ENCODE assay signal across 10 mouse cellular contexts in genomic region chr9:92597776-92598175, GRCm38 (mm10). TPM values are rescaled to one million over a fixed set of nuclear protein-coding genes. Genes with fewer than 3 reads are reported as not detected.
DNase-seq lines count a peak whose midpoint lies in the region; ATAC-seq and TF ChIP-seq lines count a peak whose summit lies in the region.
"Had no signal": no experiment of that assay in that cellular context is flagged by ENCODE, and none has a peak within 500 bp of the region (broad histone marks: within the 10 kb centered on the region; RNA-seq: fewer than 3 reads in every experiment).

No protein-coding gene starts in this region.

- peak; percentile 67 to 86 for DNase-seq in adrenal gland, adult (ENCODE audit: inconsistent age in 2 of 2, low spot score in 1 of 2)
- DNase-seq in adrenal gland, postnatal 4 days (ENCODE audit: low spot score in 2 of 2) = no peak
- peak; percentile 40 for DNase-seq in lung, postnatal 0 days (ENCODE audit: low spot score)
- DNase-seq in lung, adult 2 months = no peak
- DNase-seq in skeletal muscle tissue, adult 2 months (ENCODE audit: low read depth, low spot score) = peak; percentile 54
- no peak for DNase-seq in left cerebral cortex, adult 18-20 months (ENCODE audit: low spot score in 2 of 2)
- DNase-seq in natural killer cell, adult 2 months (ENCODE audit: low spot score in 2 of 2) = no peak

- H3K4me3 ChIP-seq in lung, postnatal 0 days (ENCODE audit: low read depth, low read length) = no peak overlapping the region
- no peak overlapping the region for H3K4me3 ChIP-seq in lung, adult 2 months (replicated peaks; ENCODE audit: extremely low read depth, low read depth, low read length)
- no peak overlapping the region for H3K4me3 ChIP-seq in kidney, embryonic 15.5 days (replicated peaks)
- H3K4me3 ChIP-seq: liver, embryonic 12.5 days; midbrain, embryonic 15.5 days had no signal

- 51% methylated on average over 11 of the region's 11 CpGs for WGBS in lung, postnatal 0 days
- 65% methylated on average over 11 of the region's 11 CpGs for WGBS in lung, adult 2 months
- WGBS in kidney, embryonic 15.5 days = 18% methylated on average over 11 of the region's 11 CpGs

- H3K9ac ChIP-seq in lung, postnatal 0 days (replicated peaks; ENCODE audit: low read depth) = no peak overlapping the region
- no peak overlapping the region for H3K9ac ChIP-seq in kidney, embryonic 15.5 days
- H3K9ac ChIP-seq: liver, embryonic 12.5 days; midbrain, embryonic 15.5 days had no signal

- no peak for TF ChIP-seq POLR2A in lung, adult 2 months (IDR thresholded peaks at IDR 0.05; ENCODE audit: borderline replicate concordance, extremely low read depth, low read depth, low read length)

- H3K4me1 ChIP-seq in lung, postnatal 0 days (ENCODE audit: insufficient read depth, low read depth, low read length) = no peaks in the 10 kb centered on the region
- H3K4me1 ChIP-seq in lung, adult 2 months (ENCODE audit: control insufficient read depth, insufficient read depth, low read length) = no peaks in the 10 kb centered on the region
- no peaks in the 10 kb centered on the region for H3K4me1 ChIP-seq in kidney, embryonic 15.5 days
- H3K4me1 ChIP-seq: liver, embryonic 12.5 days; midbrain, embryonic 15.5 days had no signal

- H3K36me3 ChIP-seq in lung, postnatal 0 days (ENCODE audit: insufficient read depth, low read length) = no peaks in the 10 kb centered on the region
- H3K36me3 ChIP-seq in kidney, embryonic 15.5 days = peaks cover 29% of the 10 kb centered on the region
- H3K36me3 ChIP-seq: midbrain, embryonic 15.5 days had no signal

- no peak for TF ChIP-seq CTCF in lung, postnatal 0 days (IDR thresholded peaks at IDR 0.05)
- no peak for TF ChIP-seq CTCF in lung, adult 2 months (IDR thresholded peaks at IDR 0.05; ENCODE audit: insufficient read depth, low read length)

- H3K9me3 ChIP-seq in lung, postnatal 0 days (ENCODE audit: low read length) = no peaks in the 10 kb centered on the region
- H3K9me3 ChIP-seq in kidney, embryonic 15.5 days (replicated peaks) = no peaks in the 10 kb centered on the region
- H3K9me3 ChIP-seq: liver, embryonic 12.5 days; midbrain, embryonic 15.5 days had no signal

- H3K27ac ChIP-seq in lung, postnatal 0 days (ENCODE audit: low read length) = no peak overlapping the region
- H3K27ac ChIP-seq in kidney, embryonic 15.5 days = no peak overlapping the region
- H3K27ac ChIP-seq: liver, embryonic 12.5 days; midbrain, embryonic 15.5 days had no signal

- H3K4me2 ChIP-seq in lung, postnatal 0 days (replicated peaks; ENCODE audit: low read depth, low read length) = no peak overlapping the region
- no peak overlapping the region for H3K4me2 ChIP-seq in kidney, embryonic 15.5 days
- H3K4me2 ChIP-seq: liver, embryonic 12.5 days; midbrain, embryonic 15.5 days had no signal

- peak; percentile 50; the same call in 1 of the 2 replicates for ATAC-seq in lung, postnatal 0 days
- ATAC-seq in kidney, embryonic 15.5 days (replicated peaks; ENCODE audit: low FRiP score) = peak; percentile 62; the same call in 1 of the 2 replicates
- ATAC-seq: liver, embryonic 12.5 days; midbrain, embryonic 15.5 days had no signal

- no peaks in the 10 kb centered on the region for H3K27me3 ChIP-seq in lung, postnatal 0 days (replicated peaks; ENCODE audit: insufficient read depth, low read length)
- H3K27me3 ChIP-seq in kidney, embryonic 15.5 days = no peaks in the 10 kb centered on the region
- H3K27me3 ChIP-seq: liver, embryonic 12.5 days; midbrain, embryonic 15.5 days had no signal

- TF ChIP-seq EP300 in lung, postnatal 0 days (IDR thresholded peaks at IDR 0.05) = no peak

RNA-seq across cellular contexts. Expression of gene Plod2, which starts 55.8 kb away (rescaled TPM):
- total RNA-seq in adrenal gland, postnatal 4 days (2021) = 100 to 1,000 TPM; 149 to 167 TPM
- 15.7 and 16.3 TPM in 2 replicates for polyA plus RNA-seq in lung, postnatal 0 days (2015; fragmentation: Nextera tagmentation; extraction: Ambion mirVana)
- polyA plus RNA-seq in lung, adult 2 months (2012; rRNA removed) = 9.9 and 15.4 TPM in 2 replicates
- polyA plus RNA-seq in kidney, embryonic 15.5 days (2015; fragmentation: Nextera tagmentation; extraction: Ambion mirVana) = 41.5 and 41.9 TPM in 2 replicates
- total RNA-seq in left cerebral cortex, adult 18-20 months (2021) = 1 to 10 TPM; 3.0 to 4.6 TPM

Comparison
In these comparisons a context has a peak if more than half of its experiments do, and no peak if none do; other contexts are left out.
1. DNase-seq: peak in adrenal gland, adult (2 of 2), lung, postnatal 0 days (single experiment) and skeletal muscle tissue, adult 2 months (single experiment); none in adrenal gland, postnatal 4 days (0 of 2), lung, adult 2 months (single experiment), left cerebral cortex, adult 18-20 months (0 of 2) and natural killer cell, adult 2 months (0 of 2).